Mouse (Mus musculus) lung, embryonic 14.5 days (tissue): Measurements from ENCODE around the gene Sh3gl2. TPM values are rescaled to one million over a fixed set of nuclear protein-coding genes. Genes with fewer than 3 reads are reported as not detected.

ENCODE experiments used
- ATAC-seq: fragments of 200-750 bp; cut with Nextera tagmentation; 2 replicates; pipeline ENCODE4 v1.8.0; 2017; ENCODE audit warnings: mild to moderate bottlenecking, moderate TSS enrichment, moderate library complexity; ENCODE audit not compliant: insufficient read depth
- DNase-seq: peaks from one replicate; pipeline ENCODE4 v3.0.0-alpha.2; 2015
- H3K27ac ChIP-seq: fragments of 300-500 bp; sonication (generic); 2 replicates; pipeline ENCODE4 v1.5.1; 2014; ENCODE audit warnings: low read depth, mild to moderate bottlenecking, moderate library complexity
- H3K27me3 ChIP-seq: fragments of 300-500 bp; sonication (generic); 2 replicates; pipeline ENCODE4 v1.6.1; 2014; ENCODE audit warnings: low read length, control low read depth; ENCODE audit not compliant: insufficient read depth
- H3K36me3 ChIP-seq: fragments of 300-500 bp; sonication (generic); 2 replicates; pipeline ENCODE4 v1.6.1; 2014; ENCODE audit warnings: control low read depth; ENCODE audit not compliant: insufficient read depth
- H3K4me1 ChIP-seq: fragments of 300-500 bp; sonication (generic); 2 replicates; pipeline ENCODE4 v1.6.1; 2014; ENCODE audit warnings: antibody characterized with exemption, control low read depth; ENCODE audit not compliant: insufficient read depth
- H3K4me2 ChIP-seq: fragments of 300-500 bp; sonication (generic); 2 replicates; pipeline ENCODE4 v1.6.1; 2014; ENCODE audit warnings: mild to moderate bottlenecking
- H3K4me3 ChIP-seq: fragments of 300-500 bp; sonication (generic); 2 replicates; pipeline ENCODE4 v1.5.1; 2014; ENCODE audit warnings: low read depth, low read length
- H3K9ac ChIP-seq: fragments of 300-500 bp; sonication (generic); 2 replicates; pipeline ENCODE4 v1.6.1; 2014
- H3K9me3 ChIP-seq: fragments of 300-500 bp; sonication (generic); 2 replicates; pipeline ENCODE4 v1.6.1; 2016; ENCODE audit warnings: low read depth, low read length, control low read depth
- CTCF ChIP-seq: IDR thresholded peaks from 2 replicates; pipeline ENCODE4 v1.5.1; 2016; ENCODE audit warnings: antibody characterized with exemption, low read depth
- WGBS: fragments of 180-500 bp; shearing (Covaris S2); extraction: QIAGEN DNeasy Blood & Tissue Kit; methylation state at CpG from one replicate; pipeline ENCODE4 v1.1.7; 2014; 5-methylcytosine and 5-hydroxymethylcytosine counted together
- polyA plus RNA-seq: library from polyadenylated mRNA; unstranded; fragments of >200 nt; fragmentation: Nextera tagmentation; extraction: Ambion mirVana; gene quantifications from 2 replicates; pipeline ENCODE4 v1.2.1, GENCODE M21; 2014

Sh3gl2 gene
- polyA plus RNA-seq, 1 experiment from 2014 or later = 7.1 TPM

DNA sequence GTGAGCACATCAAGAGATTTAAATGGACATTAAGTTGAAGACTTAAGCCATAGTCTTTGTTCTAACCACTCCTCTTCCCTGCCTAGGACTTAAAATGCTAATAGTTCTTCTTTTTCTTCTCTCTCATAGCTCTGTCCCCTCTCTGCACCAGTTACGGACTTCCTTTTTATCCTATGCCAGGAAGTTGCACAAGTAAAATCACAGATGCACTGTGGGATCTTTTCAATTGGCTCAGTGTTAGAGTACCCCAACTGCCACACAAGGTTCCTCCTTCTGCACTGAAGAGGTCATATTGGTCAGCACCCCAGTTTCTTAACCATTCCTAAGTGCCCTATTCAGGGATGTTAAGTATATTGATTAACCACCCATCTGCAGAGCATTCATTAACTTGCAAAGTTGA lies 324.9 kb downstream of the Sh3gl2 start:
- Histone ChIP-seq H3K4me3 (no peak overlapping the region), H3K4me2 (no peak overlapping the region), H3K36me3 (no peaks in the 10 kb centered on the region), H3K9me3 (no peaks in the 10 kb centered on the region), H3K27ac (no peak overlapping the region), H3K4me1 (no peaks in the 10 kb centered on the region), H3K9ac (no peak overlapping the region), H3K27me3 (no peaks in the 10 kb centered on the region)
- ATAC-seq (no peak), DNase-seq (no peak)
- WGBS = 70% methylated on average over 1 of the region's 1 CpGs
- no peak for TF ChIP-seq CTCF

DNA sequence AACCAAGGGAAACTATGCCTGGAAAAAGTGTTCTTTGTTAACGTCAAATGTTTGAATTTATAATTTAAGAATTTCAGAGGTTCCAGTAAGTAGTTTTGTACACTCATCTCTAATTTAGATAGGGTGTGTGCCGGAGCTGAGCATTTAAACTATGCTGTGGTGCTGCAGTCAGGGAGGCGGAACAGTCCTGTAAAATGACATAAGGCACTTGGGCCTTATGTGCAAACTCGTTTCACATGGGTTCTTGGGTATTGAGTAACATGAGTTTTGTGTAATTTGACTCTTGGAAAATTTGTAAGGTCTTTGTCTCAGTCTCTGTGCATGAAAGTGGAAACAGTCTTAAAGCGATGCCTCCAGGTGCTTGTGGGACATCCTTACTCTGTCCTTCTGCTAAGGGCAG lies 334.8 kb downstream of the Sh3gl2 start:
- no peak for DNase-seq
- Histone ChIP-seq H3K27ac (no peak overlapping the region), H3K4me1 (no peaks in the 10 kb centered on the region), H3K9me3 (no peaks in the 10 kb centered on the region), H3K4me2 (no peak overlapping the region), H3K4me3 (no peak overlapping the region), H3K27me3 (no peaks in the 10 kb centered on the region), H3K36me3 (no peaks in the 10 kb centered on the region), H3K9ac (no peak overlapping the region)
- 53% methylated on average over 5 of the region's 5 CpGs for WGBS
- TF ChIP-seq CTCF = no peak
- no peak; the same call in 1 of the 2 replicates for ATAC-seq

DNA sequence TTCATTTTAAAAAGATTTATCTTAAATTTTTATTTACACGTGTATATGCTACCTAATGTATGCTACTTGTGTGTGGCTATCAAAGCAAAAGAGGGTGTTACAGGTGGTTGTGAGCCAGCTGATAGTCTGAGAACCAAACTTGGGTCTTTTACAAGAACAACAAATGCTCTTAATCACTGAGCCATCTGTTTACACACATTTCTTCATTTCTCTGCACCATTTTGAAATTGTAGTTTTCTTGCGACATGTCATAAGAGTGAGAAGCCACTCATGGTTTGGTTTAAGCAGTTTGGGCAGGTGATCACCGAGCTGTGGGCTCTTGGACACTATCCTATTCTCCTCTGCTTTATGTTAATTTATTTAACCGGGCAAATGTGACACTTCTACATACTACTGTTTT lies 338.3 kb downstream of the Sh3gl2 start:
- Histone ChIP-seq H3K9ac (no peak overlapping the region), H3K27ac (no peak overlapping the region), H3K27me3 (no peaks in the 10 kb centered on the region), H3K9me3 (no peaks in the 10 kb centered on the region), H3K4me1 (no peaks in the 10 kb centered on the region), H3K4me3 (no peak overlapping the region), H3K36me3 (no peaks in the 10 kb centered on the region), H3K4me2 (no peak overlapping the region)
- 83% methylated on average over 4 of the region's 4 CpGs for WGBS
- DNase-seq (no peak), ATAC-seq (no peak)
- TF ChIP-seq CTCF = no peak

DNA sequence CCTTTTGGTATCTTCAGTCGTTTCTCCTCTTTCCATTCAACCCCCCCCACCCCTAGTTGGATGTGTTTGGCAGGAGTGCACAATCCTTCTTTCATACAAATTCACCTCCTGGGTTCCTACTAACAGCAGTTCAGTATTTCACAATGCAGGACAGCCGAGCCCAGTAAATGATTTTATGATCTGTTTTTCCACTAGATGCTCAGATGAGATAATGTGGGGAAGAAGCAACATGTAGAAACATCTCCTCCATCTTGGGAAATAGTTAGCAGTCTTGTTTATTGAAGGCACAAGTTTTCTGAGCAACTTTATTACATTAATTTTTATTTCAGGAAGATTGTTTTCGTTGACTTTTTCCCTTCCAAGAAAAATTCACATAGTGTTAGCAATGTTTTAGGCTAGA lies 349.8 kb downstream of the Sh3gl2 start:
- ATAC-seq (no peak), DNase-seq (no peak)
- Histone ChIP-seq H3K9ac (no peak overlapping the region), H3K9me3 (no peaks in the 10 kb centered on the region), H3K4me1 (no peaks in the 10 kb centered on the region), H3K27ac (no peak overlapping the region), H3K4me3 (no peak overlapping the region), H3K4me2 (no peak overlapping the region), H3K36me3 (no peaks in the 10 kb centered on the region), H3K27me3 (no peaks in the 10 kb centered on the region)
- WGBS = 65% methylated on average over 3 of the region's 3 CpGs
- TF ChIP-seq CTCF = no peak

DNA sequence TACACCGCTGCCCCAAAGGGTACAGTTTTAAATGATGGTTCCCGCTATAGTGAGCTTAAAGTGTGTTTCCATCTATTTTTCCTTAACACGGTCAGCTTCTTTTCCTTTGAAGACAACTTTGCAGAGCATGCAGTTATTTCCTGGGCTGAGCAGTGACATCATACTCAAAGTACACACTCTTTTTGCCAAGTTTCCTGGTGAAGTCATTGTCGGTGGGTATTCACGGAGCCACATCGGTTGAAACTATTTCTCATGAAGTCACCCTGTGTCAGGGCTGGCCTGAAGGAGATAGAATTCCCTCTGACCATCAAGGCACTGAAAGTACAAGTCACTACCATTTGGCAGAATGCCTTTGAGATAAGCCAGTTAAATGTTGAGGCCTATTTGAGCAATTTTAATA lies 354.8 kb downstream of the Sh3gl2 start:
- Histone ChIP-seq H3K9me3 (no peaks in the 10 kb centered on the region), H3K4me2 (no peak overlapping the region), H3K27ac (no peak overlapping the region), H3K4me3 (no peak overlapping the region), H3K27me3 (no peaks in the 10 kb centered on the region), H3K4me1 (no peaks in the 10 kb centered on the region), H3K9ac (no peak overlapping the region), H3K36me3 (no peaks in the 10 kb centered on the region)
- 61% methylated on average over 6 of the region's 6 CpGs for WGBS
- DNase-seq (peak; percentile 57), ATAC-seq (peak; percentile 47; the same call in 1 of the 2 replicates)
- TF ChIP-seq CTCF = no peak

- ATAC-seq (no peak), DNase-seq (no peak)
- no peak for TF ChIP-seq CTCF
- Histone ChIP-seq H3K4me1 (no peaks in the 10 kb centered on the region), H3K27me3 (no peaks in the 10 kb centered on the region), H3K4me2 (no peak overlapping the region), H3K9me3 (no peaks in the 10 kb centered on the region), H3K9ac (no peak overlapping the region), H3K4me3 (no peak overlapping the region), H3K36me3 (no peaks in the 10 kb centered on the region), H3K27ac (no peak overlapping the region)
- 90% methylated on average over 2 of the region's 2 CpGs for WGBS
Measured at GRCm38 (mm10) chr4:85585426-85585825, 380.5 kb downstream of the Sh3gl2 start.

GRCm38 (mm10) chr4:85588928-85589327 lies 384.0 kb downstream of the Sh3gl2 start:
- Histone ChIP-seq H3K9ac (no peak overlapping the region), H3K4me3 (no peak overlapping the region)
- no peak for TF ChIP-seq CTCF

GRCm38 (mm10) chr4:85591037-85591436 lies 386.1 kb downstream of the Sh3gl2 start:
- H3K9me3 ChIP-seq = no peaks in the 10 kb centered on the region
- no peak overlapping the region for H3K9ac ChIP-seq
- no peak for ATAC-seq
- DNase-seq = peak; percentile 22
- 71% methylated on average over 7 of the region's 7 CpGs for WGBS
- H3K4me2 ChIP-seq = no peak overlapping the region
- H3K27ac ChIP-seq = no peak overlapping the region
- no peaks in the 10 kb centered on the region for H3K27me3 ChIP-seq
- no peaks in the 10 kb centered on the region for H3K4me1 ChIP-seq
- no peaks in the 10 kb centered on the region for H3K36me3 ChIP-seq
- no peak overlapping the region for H3K4me3 ChIP-seq
- TF ChIP-seq CTCF = no peak

More at GRCm38 (mm10) chr4:85588928-85589327, 384.0 kb downstream of the Sh3gl2 start:
- ATAC-seq (peak; percentile 65), DNase-seq (peak; percentile 30)
- Histone ChIP-seq H3K27ac (no peak overlapping the region), H3K9me3 (no peaks in the 10 kb centered on the region), H3K36me3 (no peaks in the 10 kb centered on the region), H3K27me3 (no peaks in the 10 kb centered on the region), H3K4me2 (no peak overlapping the region), H3K4me1 (no peaks in the 10 kb centered on the region)
- WGBS = 53% methylated on average over 4 of the region's 4 CpGs
